Mouse (Mus musculus): ENCODE results near the gene Hivep3.

Gene Hivep3

DNA sequence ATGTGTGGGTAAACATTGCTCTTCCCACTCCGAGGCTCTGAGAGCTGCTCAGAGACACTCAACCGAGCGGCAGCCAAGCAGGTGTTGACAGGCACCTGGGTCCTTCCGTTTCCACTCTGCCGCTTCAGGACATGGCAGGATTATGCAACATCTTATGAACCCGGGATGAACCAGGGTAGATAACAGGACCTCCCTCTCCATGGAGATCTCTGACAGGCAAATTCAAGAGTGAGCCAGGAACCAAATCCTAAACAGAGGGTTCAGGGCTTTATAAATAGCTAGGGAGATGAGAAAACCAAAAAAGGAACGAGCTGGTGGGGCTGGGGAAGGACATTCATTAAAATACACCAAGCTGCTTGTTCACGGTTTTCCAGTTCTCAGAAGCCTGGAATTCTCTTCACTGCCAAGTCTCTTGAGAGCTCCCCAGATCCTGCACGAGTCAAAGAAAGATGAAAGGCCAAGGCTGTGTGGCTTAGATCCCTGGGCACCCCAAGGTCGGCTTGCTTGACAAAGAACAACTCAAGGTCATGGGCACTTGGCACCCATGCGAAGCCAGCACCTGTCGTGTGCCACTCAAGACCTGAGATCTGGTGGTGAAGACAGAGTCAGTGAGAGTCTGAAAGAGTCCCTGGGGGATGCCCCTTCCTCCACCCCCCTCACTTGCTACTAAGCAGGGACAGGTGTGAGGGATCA is 215.5 kb downstream of the Hivep3 start:
- peak; percentile 60 to 72 for DNase-seq (ENCODE audit: low spot score in 2 of 2)

DNA sequence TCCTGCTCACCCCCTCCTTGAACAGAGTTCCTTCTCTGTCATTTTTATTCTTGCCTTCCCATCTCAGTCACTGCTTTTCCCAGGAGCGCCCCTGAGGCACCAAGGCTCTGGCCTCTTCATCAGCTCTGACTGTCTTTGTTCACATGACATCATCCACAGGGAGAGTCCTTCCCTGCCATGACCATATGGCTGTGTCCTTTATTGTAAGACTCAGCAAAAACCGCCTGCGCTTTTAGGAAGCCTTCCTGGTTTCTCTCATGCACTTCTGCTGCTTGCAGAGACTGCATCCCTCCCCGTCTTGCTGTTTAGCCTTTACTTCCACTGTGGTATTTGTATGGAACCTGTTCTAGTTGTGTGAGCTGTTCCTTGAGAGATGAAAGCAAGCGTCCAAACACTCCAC is 216.6 kb downstream of the Hivep3 start:
- DNase-seq (ENCODE audit: low spot score in 2 of 2), result no peak

DNA sequence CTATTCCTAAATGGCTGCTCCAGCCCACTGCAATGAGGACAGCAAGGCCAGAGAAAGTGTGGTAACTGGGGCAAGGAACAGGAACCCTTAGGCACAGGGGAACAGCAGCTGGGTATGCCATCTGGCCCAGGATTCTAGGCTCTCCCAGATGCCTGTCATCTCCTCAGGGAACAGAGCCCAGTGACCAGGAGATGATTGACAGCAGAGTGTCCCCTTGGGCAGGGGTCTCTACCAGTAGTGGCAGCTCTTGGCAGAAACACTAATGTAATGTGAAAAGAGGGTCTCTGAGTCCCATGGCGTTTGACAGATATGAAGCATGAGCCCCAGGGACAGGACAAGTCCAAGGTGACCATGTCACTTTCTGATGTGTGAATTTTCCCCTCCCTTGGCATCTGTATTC is 217.5 kb downstream of the Hivep3 start:
- DNase-seq (ENCODE audit: low spot score in 2 of 2), result no peak

DNA sequence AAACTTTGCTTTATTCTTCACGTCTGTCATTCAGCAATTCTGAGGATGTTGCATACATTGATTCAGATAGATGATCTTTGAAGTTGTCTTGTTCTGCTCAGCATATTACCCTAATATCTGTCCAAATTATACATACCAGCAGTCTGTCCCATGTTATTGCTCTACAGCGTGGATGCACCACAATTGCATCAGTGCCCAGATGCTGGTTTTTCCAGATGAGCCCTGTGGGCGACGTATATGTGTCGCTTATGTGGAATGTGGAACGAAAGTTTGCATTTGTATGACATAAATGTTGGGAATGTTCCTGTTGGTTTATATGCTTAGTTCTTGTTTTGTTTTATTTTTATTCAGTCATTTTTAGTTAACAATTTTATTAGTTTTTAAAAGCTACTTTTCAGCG is 221.4 kb downstream of the Hivep3 start:
- no peak for DNase-seq (ENCODE audit: low spot score in 2 of 2)

DNA sequence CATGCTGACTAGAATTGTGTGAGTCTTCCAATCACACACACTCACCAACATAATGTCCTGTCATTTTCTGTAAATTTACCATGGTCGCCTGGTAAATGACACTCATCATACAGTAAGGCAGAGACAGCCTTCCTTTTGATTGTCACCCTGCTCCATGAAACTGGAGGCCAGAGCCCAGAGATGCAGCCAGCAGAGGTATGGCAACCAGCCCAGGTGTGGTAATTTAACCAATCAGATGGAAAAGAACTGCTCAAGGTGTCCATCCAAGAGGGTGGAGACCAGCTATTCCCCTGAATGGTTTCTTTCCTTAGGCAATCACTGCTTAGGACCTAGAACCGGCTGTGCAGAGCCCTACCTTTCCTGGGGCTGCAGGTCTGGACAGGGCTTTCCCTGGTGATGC is 224.4 kb downstream of the Hivep3 start:
- DNase-seq (ENCODE audit: low spot score in 2 of 2), result no peak

DNA sequence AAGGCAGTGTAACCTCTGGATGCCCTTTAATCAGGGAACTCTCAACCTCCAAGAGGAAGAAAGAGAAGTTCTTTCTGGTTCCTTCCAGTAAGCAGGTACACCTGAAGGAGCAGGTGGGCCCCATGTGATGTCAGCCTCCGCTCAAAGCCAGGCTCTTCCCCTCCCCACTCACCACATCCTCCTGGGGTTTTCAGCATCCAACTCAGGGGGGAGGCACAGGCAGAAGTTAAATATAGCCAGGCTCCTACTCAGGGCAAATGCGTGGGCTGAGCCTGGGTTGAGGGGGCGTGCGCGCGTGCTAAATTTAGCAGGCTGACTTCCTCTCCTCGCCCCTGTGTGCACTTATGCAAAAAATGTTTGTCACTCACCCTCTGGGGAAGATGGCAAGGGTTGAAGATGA is 225.7 kb downstream of the Hivep3 start:
- no peak for DNase-seq (ENCODE audit: low spot score in 2 of 2)

DNA sequence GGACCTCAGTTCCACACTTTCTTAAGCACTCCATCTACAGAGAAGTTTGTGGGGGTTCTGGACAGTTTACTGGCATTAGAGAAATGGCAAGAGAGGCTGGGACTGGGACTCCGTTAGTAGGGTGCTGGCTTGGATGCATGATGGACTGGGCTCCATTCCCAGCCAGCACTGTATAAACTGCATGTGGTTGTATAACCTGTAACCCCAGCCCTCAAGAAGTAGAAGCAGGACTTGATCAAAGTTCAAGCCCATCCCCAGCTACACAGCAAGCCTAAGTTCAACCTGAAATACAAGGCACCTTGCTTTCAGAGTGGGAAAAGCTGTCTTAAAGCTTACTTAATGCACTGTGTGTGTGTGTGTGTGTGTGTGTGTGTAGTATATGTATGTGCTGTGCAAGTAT is 226.3 kb downstream of the Hivep3 start:
- DNase-seq (ENCODE audit: low spot score in 2 of 2), result no peak

DNA sequence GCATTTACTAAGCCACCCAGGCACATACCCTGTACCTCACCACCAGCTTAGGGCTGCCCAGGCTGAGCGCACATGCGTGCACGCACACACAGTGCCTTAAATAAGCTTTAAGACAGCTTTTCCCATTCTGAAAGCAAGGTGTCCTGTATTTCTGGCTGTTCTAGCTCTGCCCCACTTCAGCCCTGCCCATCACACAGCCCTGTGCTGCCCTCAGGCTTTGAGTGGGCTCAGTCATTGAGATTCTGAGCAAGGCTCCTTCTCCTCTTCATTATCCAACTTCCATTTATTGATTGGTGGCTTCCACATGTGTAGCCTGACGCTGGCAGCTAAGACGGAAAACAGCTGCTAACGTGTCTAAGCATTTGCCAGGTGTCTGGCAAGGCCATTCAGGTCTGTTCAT is 226.9 kb downstream of the Hivep3 start:
- no peak for DNase-seq (ENCODE audit: low spot score in 2 of 2)

DNA sequence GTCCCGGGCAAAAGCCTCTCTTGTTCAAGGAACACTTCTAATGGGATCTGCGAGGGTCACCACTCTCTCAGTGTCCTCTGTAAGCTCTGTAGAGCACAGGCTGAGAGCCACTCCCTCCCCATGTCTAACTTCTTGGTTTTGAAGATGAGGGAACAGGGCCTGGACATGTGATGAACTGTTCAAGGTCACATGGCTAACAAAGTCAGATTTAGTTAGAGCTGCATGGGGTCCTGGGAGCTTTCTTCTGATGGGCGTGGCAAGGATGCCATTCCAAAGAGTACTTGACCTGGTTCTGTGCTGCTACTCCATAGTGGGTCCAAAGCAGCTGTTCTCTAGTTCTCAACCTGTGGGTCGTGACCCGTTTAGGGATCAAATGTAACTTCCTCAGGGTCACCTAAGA is 227.6 kb downstream of the Hivep3 start:
- DNase-seq (ENCODE audit: low spot score in 2 of 2), result no peak

DNA sequence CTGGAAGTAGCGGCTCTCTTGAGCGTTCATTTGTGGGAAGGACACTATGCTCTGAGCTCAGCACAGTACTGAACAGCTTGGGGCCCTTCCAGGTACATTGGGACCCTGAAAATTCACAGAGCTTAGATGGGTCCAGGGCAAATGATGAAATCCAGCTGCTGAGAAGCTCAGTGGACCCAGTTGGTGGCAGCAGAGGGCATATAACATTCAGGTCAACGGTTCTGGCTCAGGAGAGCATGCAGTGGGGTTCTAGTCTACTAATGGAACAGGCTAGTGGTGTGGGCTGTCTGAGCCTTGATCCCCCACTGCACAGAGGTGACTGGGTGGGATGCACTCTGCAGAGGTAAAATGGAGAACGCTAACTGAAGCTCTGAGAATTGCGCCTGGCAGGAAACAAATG is 228.5 kb downstream of the Hivep3 start:
- DNase-seq (ENCODE audit: low spot score in 2 of 2), result no peak

DNA sequence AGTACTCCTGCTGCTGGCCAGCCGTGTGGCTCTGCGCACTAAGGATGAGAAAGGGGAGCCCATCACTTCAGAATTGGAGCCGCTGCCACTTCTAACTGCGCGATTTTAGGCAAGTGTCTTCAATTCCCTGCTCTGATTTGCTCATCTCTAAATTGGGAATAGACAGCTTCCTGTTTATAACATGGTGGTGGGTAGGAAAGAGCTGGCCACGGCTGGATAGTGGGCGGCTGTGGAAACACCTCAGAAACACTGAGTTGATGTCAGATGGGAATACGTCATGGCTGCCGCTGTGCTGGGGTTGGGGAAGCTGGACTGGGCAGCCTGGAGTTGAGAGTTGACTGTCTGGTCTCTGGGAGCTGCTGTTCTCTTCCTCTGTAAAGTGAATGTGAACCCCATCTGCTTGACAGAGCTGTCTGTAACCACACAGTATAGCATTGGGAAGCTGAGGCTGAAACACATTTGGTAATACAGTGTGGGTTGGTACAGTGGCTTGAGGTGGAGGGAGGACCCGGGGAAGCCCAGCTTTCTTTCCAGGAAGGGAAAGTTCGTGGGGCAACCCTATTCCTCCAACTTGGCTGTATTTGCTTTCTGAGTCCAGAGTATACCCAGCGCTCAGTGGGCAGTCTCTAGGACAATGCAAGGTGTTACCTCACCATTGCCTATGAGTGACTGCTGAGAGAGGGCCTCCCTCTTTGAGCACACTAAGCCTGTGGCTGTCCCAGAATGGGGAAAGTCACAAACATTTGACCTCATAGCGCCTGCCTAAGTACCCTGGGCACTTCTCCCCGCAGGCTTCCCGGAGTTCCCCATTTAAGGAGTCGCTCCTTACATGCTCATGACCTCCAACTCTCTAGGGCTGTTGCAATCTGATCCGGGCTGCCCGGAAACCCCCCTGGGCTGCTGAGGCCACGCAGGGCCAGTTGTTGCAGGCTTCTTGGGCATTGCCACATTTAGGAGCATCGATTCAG is 232.8 kb downstream of the Hivep3 start:
- DNase-seq (ENCODE audit: low spot score in 2 of 2), result peak; percentile 78 to 82

DNA sequence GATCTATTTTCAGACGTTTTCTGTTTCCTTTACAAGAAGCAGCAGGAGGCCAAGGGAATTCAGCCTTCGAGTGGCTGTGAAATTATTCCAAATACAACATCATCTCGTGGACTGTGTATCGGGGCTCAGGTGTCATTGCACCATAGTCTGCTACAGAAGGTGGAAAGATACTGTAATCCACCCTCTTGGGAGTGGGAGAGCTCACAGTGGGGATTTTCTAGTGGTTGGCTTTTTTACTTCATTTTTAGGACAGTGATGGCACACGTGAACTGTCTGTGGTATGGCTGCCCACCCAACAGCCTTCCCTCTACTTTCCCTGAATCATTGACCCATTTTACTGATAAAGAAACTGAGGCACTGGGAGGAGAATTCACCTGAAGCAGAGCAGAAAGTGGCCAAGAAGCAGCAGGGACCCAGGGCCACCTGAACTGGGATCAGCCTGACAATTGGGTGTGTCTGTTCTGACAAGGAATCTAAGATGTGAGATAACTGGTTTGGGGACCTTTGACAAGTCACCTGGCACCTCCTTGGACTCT is 233.6 kb downstream of the Hivep3 start:
- DNase-seq (ENCODE audit: low spot score in 2 of 2), result no peak

DNA sequence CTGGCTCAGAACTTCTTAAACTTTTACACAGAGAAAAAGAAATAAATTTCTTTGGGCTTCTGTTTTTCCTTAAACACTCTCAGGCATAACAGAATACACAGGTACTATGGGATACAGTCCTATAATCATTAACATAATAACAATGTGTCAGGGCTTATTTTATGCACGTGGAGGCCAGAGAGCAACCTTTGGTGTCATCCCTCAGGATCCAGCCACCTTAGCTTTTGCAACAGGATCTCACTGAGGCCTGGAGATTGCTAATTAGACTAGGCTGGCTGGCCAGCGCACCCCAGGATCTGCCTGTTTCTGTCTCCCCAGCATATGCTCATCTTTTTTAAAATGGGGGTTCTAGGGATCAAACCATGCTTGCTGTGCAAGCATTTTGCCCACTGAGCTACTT is 234.1 kb downstream of the Hivep3 start:
- DNase-seq (ENCODE audit: low spot score in 2 of 2), result no peak

DNA sequence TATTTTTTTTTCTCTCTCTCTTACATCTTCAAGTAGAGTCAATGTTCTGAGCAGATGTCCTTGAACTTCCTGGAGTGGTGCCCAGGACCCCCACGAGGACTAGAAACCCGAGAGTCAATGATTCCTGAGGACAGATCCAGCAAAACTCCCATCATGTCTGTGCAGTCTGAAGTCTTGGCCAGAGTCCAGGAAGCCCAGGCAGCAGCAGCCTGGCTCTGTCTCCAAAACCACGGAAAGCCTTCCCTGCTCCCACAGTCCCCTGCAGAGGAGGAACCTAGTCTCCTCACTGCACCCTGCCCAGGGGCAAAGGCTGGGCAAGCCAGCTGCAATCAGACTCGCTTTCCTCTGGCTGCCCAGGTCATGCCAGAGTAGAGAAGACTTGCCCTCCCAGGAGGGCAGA is 234.5 kb downstream of the Hivep3 start:
- no peak for DNase-seq (ENCODE audit: low spot score in 2 of 2)

DNA sequence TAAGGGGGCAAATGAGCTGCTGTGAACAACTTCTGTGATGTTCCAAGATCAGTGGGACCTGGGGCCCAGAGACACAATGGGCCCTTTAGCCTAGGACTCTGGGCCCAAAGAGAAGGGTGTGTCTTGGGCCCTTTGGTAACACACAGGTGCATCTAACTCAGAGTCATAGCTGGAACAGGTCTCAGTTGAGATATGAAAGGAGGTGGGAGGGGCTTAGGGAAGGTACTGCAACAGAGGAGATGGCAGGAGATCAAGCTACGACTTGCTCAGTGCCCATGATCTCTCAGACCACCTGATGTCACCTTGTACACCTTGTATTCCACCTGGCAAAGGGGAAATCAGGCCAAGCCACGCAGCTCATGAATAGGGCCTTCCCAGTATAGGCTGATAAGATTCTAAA is 235.3 kb downstream of the Hivep3 start:
- DNase-seq (ENCODE audit: low spot score in 2 of 2), result no peak

DNA sequence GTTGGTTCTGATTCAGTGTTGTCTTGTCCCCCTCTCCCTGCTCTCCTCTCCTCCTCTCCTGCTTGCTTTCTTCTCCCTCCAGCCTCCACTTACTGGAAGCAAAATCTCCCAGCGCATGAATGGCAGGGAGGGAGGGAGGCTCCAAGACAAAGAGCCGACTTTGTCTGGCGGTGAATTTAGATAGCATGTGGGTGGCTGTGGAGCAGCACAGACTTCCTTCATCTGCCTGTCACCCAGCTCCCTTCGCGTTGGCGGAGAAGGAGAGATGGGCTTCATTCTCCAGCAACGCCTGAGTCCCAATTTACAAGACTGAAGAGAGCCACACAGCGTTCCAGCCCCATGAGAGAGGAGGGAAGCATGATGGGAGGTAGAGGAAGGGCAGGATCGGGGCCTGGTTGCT is 236.6 kb downstream of the Hivep3 start:
- DNase-seq (ENCODE audit: low spot score in 2 of 2), result peak; percentile 84 to 89

DNA sequence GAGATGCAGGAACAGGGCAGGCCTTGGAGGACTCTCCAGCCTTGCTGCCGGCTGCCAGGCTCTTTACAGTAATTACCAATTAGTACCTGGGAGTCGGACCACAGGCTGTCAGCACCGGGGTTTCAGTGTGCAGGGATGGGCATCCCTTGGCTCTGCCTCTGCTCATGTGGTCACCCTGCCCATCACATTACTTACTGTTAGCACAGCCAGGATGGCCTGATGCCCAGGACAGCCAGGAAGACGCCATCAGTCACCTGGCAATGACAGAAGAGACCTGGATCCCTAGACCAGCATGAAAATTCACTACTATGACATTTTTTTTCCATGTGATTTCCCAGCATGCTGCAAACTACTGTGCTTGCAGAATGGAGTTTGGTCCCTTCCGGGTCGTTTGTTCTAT is 238.8 kb downstream of the Hivep3 start:
- DNase-seq (ENCODE audit: low spot score in 2 of 2), result no peak

DNA sequence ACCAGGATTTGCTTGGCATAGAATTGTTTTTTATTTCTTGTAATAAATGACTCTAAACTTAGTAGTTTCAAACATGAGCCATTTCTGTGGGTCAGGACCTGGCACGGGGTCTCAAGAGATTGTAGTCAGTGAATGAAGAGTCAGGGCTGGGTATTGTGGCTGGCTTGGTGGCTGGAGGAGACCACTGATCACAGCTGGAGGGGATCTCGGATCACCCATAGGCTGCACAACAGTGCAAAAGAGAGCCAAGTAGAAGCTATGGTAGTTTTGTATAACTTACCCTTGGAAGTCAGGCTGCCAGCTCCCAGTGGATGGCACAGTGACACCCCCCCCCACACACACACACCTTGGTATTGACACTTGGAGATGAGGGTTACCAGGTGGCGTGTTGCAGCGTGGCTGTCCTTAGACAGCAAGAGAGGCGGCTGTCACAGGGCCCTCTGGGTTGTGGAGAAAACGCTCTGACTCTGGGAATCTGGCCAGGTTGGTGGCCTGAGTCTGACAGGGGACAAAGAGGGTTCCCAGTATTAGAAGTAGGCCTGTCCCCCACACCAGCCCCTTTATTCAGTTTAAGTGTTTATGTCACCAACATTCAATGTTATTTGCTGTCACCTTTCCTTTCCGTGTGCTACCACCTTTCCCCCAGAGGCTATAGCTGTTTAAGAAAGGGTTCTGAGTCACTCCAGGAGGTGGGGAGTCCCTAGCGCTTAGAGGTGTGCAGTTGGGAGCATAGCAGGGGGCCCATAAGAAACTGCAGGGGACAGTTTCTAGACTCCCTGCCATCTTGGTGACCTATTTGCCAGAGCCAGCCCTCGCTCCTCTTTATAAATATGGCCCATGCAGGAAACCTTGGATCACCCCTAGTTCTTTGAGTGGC is 240.4 kb downstream of the Hivep3 start:
- no peak for DNase-seq (ENCODE audit: low spot score in 2 of 2)

DNA sequence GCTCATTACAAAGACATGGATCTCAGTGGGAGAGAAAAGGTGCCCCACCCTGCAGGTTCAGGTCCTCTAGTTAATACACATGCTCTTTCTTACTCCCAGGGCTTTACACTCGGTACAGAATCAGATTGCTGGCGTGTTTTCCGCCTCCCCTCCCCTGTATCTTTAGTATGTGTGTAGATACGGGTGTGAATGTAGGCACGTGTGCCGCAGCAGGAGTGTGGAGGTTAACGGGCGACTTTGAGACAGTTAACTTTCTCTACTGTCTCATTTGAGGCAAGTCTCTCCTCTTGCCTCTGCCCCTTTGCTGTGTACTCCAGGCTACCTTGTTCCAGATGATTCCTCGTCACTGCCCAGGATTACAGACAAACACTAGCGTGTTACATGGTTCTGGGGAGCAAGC is 241.7 kb downstream of the Hivep3 start:
- no peak for DNase-seq (ENCODE audit: low spot score in 2 of 2)

DNA sequence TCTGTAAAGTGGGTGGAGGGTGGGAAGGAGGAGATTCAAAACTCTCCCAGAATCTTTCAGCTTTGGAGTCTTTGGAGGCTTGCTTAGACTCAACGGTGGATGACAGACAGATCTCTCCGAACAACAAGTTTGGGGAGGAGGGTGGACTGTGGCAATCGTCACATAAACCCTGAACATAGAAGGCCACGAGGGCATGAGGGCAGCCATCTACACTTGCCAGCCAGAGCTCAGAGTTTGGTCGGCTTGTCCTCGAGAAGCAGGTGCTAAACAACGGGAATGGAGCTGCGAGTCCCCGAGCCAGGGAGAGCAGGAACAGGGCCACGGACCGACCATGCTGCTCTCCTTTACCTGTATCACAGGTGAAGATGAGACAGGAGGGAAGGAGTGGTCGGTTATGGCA is 242.2 kb downstream of the Hivep3 start:
- no peak for DNase-seq (ENCODE audit: low spot score in 2 of 2)

DNA sequence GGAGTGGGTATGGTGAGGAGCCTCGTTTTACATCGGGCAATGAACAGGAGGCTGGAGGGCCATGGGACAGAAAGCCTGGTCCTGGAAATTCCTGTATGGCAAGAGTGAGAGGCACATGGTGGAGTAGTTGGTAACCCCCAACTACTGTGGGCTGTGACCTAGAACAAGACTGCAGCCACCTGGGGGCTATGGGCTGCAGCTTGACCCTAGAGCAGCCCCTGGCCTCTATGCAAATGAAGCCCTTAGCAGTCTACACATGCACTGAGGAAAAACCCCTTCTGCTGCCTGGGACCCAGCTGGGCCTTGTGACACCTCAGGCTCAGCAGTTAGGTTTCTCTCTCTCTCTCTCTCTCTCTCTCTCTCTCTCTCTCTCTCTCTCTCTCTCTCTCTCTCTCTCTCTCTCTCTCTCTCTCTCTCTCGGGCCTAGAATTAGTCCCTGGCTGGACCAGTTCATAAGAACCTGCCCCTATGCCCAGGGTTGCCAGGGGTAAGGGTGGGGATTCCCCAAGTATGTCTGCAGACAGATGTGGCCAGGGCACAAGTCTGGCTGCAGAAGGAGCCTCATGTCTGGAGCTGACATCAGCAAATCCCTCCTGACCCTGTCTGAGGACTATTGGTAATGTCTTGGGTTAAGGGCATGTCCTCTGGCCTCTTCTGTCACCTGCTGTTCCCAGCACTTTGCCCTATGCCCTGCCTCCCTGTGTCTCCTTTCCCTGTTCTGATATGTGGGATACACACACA is 243.0 kb downstream of the Hivep3 start:
- no peak for DNase-seq (ENCODE audit: low spot score in 2 of 2)
